Mouse (Mus musculus) forebrain, embryonic 14.5 days (tissue): ENCODE measurements around the gene Rp9. TPM values are rescaled to one million over a fixed set of nuclear protein-coding genes. Genes with fewer than 3 reads are reported as not detected.

ENCODE experiments used
- ATAC-seq: fragments of 200-750 bp; cut with Nextera tagmentation; 2 replicates; pipeline ENCODE4 v1.8.0; 2017; ENCODE audit warnings: mild to moderate bottlenecking, moderate library complexity
- DNase-seq: peaks from one replicate; pipeline ENCODE4 v3.0.0-alpha.2; 2015; ENCODE audit warnings: low spot score
- H3K27ac ChIP-seq: fragments of 300-500 bp; sonication (generic); 2 replicates; pipeline ENCODE4 v1.5.1; 2014; ENCODE audit warnings: low read depth, mild to moderate bottlenecking, control low read depth, low read length, moderate library complexity
- H3K27me3 ChIP-seq: fragments of 300-500 bp; sonication (generic); replicated peaks from 2 replicates; pipeline ENCODE4 v1.6.1; 2014; ENCODE audit warnings: low read length, control low read depth, mixed read lengths; ENCODE audit not compliant: control insufficient read depth, insufficient read depth
- H3K36me3 ChIP-seq: fragments of 300-500 bp; sonication (generic); 2 replicates; pipeline ENCODE4 v1.6.1; 2014; ENCODE audit warnings: low read length, control low read depth; ENCODE audit not compliant: control insufficient read depth, insufficient read depth
- H3K4me1 ChIP-seq: fragments of 300-500 bp; sonication (generic); 2 replicates; pipeline ENCODE4 v1.6.1; 2014; ENCODE audit warnings: antibody characterized with exemption, low read length, control low read depth; ENCODE audit not compliant: control insufficient read depth, insufficient read depth
- H3K4me2 ChIP-seq: fragments of 300-500 bp; sonication (generic); 2 replicates; pipeline ENCODE4 v1.6.1; 2014; ENCODE audit warnings: mild to moderate bottlenecking, control low read depth, low read length
- H3K4me3 ChIP-seq: fragments of 300-500 bp; sonication (generic); 2 replicates; pipeline ENCODE4 v1.5.1; 2014; ENCODE audit warnings: low read depth, low read length, control low read depth
- H3K9ac ChIP-seq: fragments of 300-500 bp; sonication (generic); 2 replicates; pipeline ENCODE4 v1.6.1; 2014; ENCODE audit warnings: mild to moderate bottlenecking, low read length, control low read depth, moderate library complexity
- H3K9me3 ChIP-seq: fragments of 300-500 bp; sonication (generic); replicated peaks from 2 replicates; pipeline ENCODE4 v1.6.1; 2016; ENCODE audit warnings: low read length, control low read depth, mixed read lengths; ENCODE audit not compliant: control insufficient read depth
- WGBS: fragments of 180-500 bp; shearing (Covaris S2); extraction: QIAGEN DNeasy Blood & Tissue Kit; methylation state at CpG from one replicate; pipeline ENCODE4 v1.1.7; 2014; 5-methylcytosine and 5-hydroxymethylcytosine counted together
- polyA plus RNA-seq: library from polyadenylated mRNA; unstranded; fragments of >200 nt; fragmentation: Nextera tagmentation; extraction: Ambion mirVana; gene quantifications from 2 replicates; pipeline ENCODE4 v1.2.1, GENCODE M21; 2014

Rp9 gene
- 60.8 and 62.4 TPM in 2 replicates for polyA plus RNA-seq

DNA sequence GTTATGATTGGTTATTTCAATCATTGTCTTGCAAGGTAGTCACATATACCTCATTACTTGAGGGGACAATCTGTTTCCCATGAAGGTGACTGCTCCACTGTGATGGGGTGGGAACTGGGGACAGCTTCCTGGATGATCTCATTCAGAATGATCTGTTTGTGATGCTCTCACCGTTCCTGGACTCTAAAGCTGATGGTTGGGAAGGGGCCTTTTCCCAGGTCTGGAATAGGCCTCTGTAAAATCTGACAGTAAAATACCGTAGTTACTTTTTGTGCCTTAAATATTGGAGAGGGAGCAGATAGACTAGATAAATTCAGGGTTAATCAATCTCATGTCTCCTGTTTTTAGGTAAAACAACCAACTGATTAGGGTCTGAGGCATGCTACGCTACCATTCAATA lies at the start of gene Rp9:
Gene Rp9, minus strand, starts transcription at position 101 of the 400 bp plus-strand sequence.
- ATAC-seq (no peak), DNase-seq (no peak)
- H3K4me2 ChIP-seq, result peak within 1 kb of the TSS; percentile 75
- H3K36me3 ChIP-seq, result no peaks in the 10 kb centered on the region
- 0 out of 2 replicates have a peak, but pooled peaks cover 2% of the 10 kb centered on the region for H3K4me1 ChIP-seq
- no peaks in the 10 kb centered on the region for H3K9me3 ChIP-seq
- peak within 1 kb of the TSS; percentile 95; the same call in 1 of the 2 replicates for H3K9ac ChIP-seq
- 87% methylated on average over 3 of the region's 3 CpGs for WGBS
- H3K4me3 ChIP-seq, result peak within 1 kb of the TSS; percentile 86
- H3K27ac ChIP-seq, result no peak within 1 kb of the TSS
- no peaks in the 10 kb centered on the region for H3K27me3 ChIP-seq

DNA sequence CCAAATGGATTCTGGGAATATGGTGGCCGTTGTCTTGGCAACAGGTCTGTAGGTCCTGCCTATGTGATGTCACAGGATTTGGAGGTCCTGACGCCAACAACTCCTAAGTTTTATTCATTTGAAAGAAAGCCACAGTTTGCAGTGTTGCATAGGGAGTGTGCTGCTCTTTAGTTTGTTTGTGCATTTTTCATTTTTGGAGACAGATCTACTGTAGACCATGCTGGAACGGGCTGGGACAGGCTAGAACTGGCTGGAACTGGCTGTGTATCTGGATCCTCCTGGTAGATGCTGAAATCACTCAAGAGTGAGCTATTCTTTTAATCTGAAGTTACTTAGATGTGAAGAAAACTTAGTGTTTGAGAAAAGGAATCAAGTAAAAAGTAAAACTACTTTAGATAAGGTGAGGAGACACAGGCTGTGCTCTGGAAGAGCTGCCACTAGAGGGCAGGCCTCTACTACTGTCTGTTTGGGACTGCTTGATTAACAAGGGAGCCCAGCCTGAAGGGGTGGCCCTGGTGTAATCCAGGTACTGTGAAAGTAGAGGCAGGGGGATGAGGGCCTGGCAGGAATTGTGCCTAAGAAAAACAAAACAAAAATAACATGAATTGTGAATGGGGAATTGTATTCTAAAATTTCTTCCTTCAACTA lies 49.0 kb upstream of the Rp9 start:
- H3K4me1 ChIP-seq, result no peaks in the 10 kb centered on the region
- no peaks in the 10 kb centered on the region for H3K36me3 ChIP-seq
- ATAC-seq (peak; percentile 65; the same call in 1 of the 2 replicates), DNase-seq (peak; percentile 77)
- WGBS, result 92% methylated on average over 3 of the region's 3 CpGs
- H3K9me3 ChIP-seq, result no peaks in the 10 kb centered on the region; the same call in 1 of the 2 replicates
- no peak overlapping the region for H3K9ac ChIP-seq
- H3K27ac ChIP-seq, result no peak overlapping the region
- H3K4me3 ChIP-seq, result no peak overlapping the region
- H3K4me2 ChIP-seq, result no peak overlapping the region
- H3K27me3 ChIP-seq, result no peaks in the 10 kb centered on the region

DNA sequence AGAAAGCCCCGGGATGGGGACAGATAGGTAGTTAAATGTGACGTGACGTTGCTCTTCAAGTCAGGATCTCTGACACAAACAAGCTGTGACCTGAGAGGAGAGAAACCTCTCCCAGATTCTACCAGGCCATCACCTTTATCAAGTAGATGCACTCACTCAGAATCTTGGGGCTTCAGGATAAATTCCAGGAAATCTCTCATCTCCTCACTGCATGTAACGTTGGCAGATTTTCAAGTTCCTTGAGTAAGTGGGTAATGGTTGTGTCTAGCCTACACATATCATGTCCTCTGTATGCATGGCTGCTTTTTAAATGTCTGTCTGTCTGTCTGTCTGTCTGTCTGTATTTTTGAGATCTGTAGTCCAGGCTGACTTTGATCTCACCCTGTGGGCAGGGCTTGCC lies 45.5 kb upstream of the Rp9 start:
- DNase-seq, result no peak
- no peak overlapping the region for H3K4me3 ChIP-seq
- ATAC-seq, result no peak
- H3K4me2 ChIP-seq, result no peak overlapping the region
- no peaks in the 10 kb centered on the region for H3K27me3 ChIP-seq
- no peak overlapping the region for H3K27ac ChIP-seq
- 93% methylated on average over 4 of the region's 4 CpGs for WGBS
- H3K4me1 ChIP-seq, result no peaks in the 10 kb centered on the region
- H3K9ac ChIP-seq, result no peak overlapping the region
- no peaks in the 10 kb centered on the region for H3K9me3 ChIP-seq
- H3K36me3 ChIP-seq, result no peaks in the 10 kb centered on the region

DNA sequence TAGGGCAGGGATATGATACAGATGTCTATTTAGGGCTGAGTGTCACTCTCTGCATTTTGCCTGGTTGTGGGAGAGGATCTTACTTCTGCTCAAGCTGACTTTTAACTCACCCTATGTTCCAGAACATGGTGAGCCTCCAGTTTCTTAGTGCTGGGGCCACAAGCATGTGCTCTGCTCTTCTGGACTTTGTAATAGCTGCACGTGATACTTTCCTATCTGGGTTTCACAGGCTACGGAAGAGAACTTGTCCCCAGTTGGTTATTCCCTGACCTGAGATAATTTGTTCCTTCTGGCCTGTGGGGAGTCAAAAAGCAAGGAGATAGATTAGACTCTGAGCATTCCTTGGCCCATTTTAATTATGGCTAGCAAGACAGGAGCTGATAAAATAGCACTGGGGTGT lies 36.0 kb upstream of the Rp9 start:
- Histone ChIP-seq H3K4me3 (no peak overlapping the region), H3K9ac (no peak overlapping the region), H3K4me2 (no peak overlapping the region), H3K36me3 (no peaks in the 10 kb centered on the region), H3K27me3 (no peaks in the 10 kb centered on the region), H3K27ac (no peak overlapping the region), H3K9me3 (no peaks in the 10 kb centered on the region), H3K4me1 (no peaks in the 10 kb centered on the region; the same call in 1 of the 2 replicates)
- ATAC-seq (no peak), DNase-seq (no peak)
- 85% methylated on average over 2 of the region's 2 CpGs for WGBS

DNA sequence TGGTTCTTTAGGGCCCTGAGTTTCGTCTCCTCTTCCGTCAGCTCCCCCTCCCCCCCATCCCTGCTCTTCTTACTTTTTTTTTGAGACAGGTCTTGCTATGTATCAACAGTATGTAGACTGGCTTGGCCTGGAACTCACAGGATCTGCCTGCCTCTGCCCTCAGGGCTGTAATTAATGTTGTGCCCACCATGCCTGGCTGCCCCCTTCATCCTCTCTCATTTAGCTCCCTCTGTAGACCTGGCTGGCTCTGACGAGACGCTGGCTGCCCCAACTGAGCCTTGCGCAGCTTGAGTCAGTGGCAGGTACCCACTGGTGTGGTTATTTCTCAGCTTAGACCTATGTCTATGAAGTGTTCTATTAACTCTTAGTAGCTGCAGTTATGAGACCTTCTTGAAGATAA lies 34.0 kb upstream of the Rp9 start:
- 55% methylated on average over 5 of the region's 5 CpGs for WGBS

DNA sequence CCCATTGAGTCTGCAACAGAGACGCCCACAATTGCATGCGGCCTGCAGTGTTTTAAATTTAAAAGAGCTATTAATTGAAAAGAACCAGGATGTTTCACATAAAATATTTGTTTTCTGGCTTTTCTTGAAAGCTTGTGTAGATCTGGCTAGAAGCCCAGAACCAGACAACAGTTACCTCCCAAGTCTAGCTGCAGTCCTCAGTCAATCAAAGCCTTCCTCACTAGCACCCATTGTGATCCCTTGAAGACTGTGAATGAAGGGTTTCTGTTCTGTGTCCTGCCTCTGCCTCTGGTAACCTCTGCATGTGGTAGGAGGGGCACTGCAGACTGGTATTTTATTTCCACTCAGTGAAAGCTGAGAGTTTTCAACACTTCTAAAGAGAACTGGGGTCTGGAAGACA lies 33.4 kb upstream of the Rp9 start:
- Histone ChIP-seq H3K9me3 (no peaks in the 10 kb centered on the region), H3K4me2 (no peak overlapping the region), H3K27me3 (no peaks in the 10 kb centered on the region), H3K4me3 (no peak overlapping the region), H3K4me1 (no peaks in the 10 kb centered on the region; the same call in 1 of the 2 replicates), H3K27ac (no peak overlapping the region), H3K36me3 (no peaks in the 10 kb centered on the region), H3K9ac (no peak overlapping the region)
- WGBS, result 27% methylated on average over 2 of the region's 2 CpGs
- DNase-seq (peak; percentile 48), ATAC-seq (peak; percentile 42; the same call in 1 of the 2 replicates)

More for the DNA sequence above, 34.0 kb upstream of the Rp9 start:
- H3K9ac ChIP-seq, result no peak overlapping the region
- no peaks in the 10 kb centered on the region for H3K9me3 ChIP-seq
- H3K27ac ChIP-seq, result no peak overlapping the region
- H3K36me3 ChIP-seq, result no peaks in the 10 kb centered on the region
- no peaks in the 10 kb centered on the region; the same call in 1 of the 2 replicates for H3K4me1 ChIP-seq
- H3K4me2 ChIP-seq, result no peak overlapping the region
- no peak overlapping the region for H3K4me3 ChIP-seq
- H3K27me3 ChIP-seq, result no peaks in the 10 kb centered on the region
- no peak for ATAC-seq
- DNase-seq, result no peak

DNA sequence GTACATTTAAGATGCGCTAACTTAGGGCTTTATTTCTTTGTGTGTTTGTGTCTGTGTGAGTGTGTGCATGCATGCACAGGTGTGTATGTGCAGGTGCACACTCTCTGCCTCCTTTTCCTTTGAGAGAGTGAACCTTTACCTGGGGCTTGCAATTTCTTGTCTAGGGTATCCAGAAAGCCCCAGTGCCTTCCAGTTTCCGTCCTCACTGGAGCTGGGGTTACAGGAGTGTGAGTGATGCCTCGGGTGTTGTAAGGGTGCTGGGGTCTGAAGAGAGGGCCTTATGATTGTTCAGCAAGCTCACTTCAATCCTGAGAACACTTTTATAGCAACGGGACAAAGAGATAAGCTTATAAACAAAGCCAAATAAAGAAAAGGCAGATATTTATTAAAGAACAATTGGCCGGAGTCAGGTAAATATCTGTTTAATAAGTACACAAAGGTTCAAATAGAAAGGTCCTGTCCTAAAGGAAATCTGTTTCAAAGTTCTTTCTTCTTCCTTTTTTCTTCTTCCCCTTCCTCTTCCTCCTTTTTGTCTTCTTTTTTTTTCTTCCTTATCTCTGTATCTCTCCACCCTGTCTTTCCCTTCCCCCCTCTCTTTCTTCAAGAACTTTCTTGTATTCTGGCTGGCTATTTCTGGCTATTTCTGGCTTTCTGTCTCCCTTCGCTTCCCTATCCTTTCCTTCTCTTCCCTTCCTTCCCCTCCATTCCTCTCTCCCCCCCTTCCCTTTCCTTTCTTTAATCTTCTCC lies 27.7 kb upstream of the Rp9 start:
- no peak for DNase-seq
- Histone ChIP-seq H3K36me3 (no peaks in the 10 kb centered on the region), H3K9me3 (no peaks in the 10 kb centered on the region), H3K4me1 (no peaks in the 10 kb centered on the region), H3K4me2 (no peak overlapping the region), H3K4me3 (no peak overlapping the region), H3K9ac (no peak overlapping the region), H3K27ac (no peak overlapping the region), H3K27me3 (no peaks in the 10 kb centered on the region)
- ATAC-seq, result no peak
- 87% methylated on average over 6 of the region's 6 CpGs for WGBS

DNA sequence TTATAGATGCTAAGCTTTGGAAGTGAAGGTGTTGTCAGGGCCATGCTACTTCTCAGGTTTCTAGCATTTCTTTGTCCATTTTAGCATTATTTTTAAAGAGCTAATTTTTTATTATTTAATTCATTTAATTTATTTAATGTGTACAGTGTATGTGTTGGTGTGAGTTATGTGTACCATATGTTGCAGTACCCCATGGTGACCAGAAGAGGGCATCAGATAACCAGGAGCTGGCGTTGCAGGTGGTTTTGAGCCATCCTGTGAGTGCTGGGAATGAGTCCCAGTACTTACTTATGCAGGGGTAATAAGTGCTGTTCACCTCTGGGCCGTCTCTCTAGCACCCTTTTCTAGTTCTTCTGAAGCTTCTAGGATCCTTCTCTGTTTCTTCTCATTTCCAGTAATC lies 25.6 kb upstream of the Rp9 start:
- Histone ChIP-seq H3K9me3 (no peaks in the 10 kb centered on the region), H3K4me1 (no peaks in the 10 kb centered on the region), H3K4me3 (no peak overlapping the region), H3K27ac (no peak overlapping the region), H3K9ac (no peak overlapping the region), H3K36me3 (no peaks in the 10 kb centered on the region), H3K27me3 (no peaks in the 10 kb centered on the region), H3K4me2 (no peak overlapping the region)
- ATAC-seq (no peak), DNase-seq (no peak)
- WGBS, result 84% methylated on average over 2 of the region's 2 CpGs
